Mouse (Mus musculus) liver, adult 2 months (tissue): ENCODE data around the gene Fam129a. TPM values are rescaled to one million over a fixed set of nuclear protein-coding genes. Genes with fewer than 3 reads are reported as not detected.
A peak's percentile ranks its signal among the peaks of the same experiment; 100 is the strongest.

Experiments
- DNase-seq: peaks from one replicate; pipeline ENCODE4 v3.0.0-alpha.2; 2011; ENCODE audit warnings: low read depth, low spot score; ENCODE audit errors: extremely low read depth
- H3K27ac ChIP-seq: fragments of 200-500 bp; replicated peaks from 2 replicates; pipeline ENCODE4 v1.5.1; 2012; ENCODE audit warnings: low read depth, mild to moderate bottlenecking, control low read depth, inconsistent platforms, low read length; ENCODE audit not compliant: insufficient read depth
- H3K27me3 ChIP-seq: fragments of 200-500 bp; 2 replicates; pipeline ENCODE4 v1.6.1; 2012; ENCODE audit warnings: mild to moderate bottlenecking, moderate library complexity, low read length, inconsistent platforms; ENCODE audit not compliant: control insufficient read depth, insufficient read depth
- H3K36me3 ChIP-seq: fragments of 200-500 bp; 2 replicates; pipeline ENCODE4 v1.6.1; 2012; ENCODE audit warnings: low read length, inconsistent platforms; ENCODE audit not compliant: control insufficient read depth, insufficient read depth
- H3K4me1 ChIP-seq: fragments of 200-500 bp; 2 replicates; pipeline ENCODE4 v1.6.1; 2011; ENCODE audit warnings: low read length; ENCODE audit not compliant: control insufficient read depth, insufficient read depth
- H3K4me3 ChIP-seq: fragments of 200-500 bp; 2 replicates; pipeline ENCODE4 v1.5.1; 2011; ENCODE audit warnings: low read depth, mild to moderate bottlenecking, control low read depth, low read length, moderate library complexity; ENCODE audit not compliant: insufficient read depth
- H3K79me2 ChIP-seq: fragments of 200-500 bp; 2 replicates; pipeline ENCODE4 v1.6.1; 2012; ENCODE audit warnings: inconsistent platforms, mild to moderate bottlenecking, low read length, moderate library complexity; ENCODE audit not compliant: control insufficient read depth, insufficient read depth
- H3K9ac ChIP-seq: fragments of 200-500 bp; 2 replicates; pipeline ENCODE4 v1.6.1; 2012; ENCODE audit warnings: low read depth, mild to moderate bottlenecking, control low read depth, inconsistent platforms, low read length
- CTCF ChIP-seq: fragments of 200-500 bp; IDR thresholded peaks from 2 replicates; pipeline ENCODE4 v1.5.1; 2011; ENCODE audit warnings: low read depth, low read length, control low read depth
- POLR2A ChIP-seq: fragments of 200-500 bp; IDR thresholded peaks from 2 replicates; pipeline ENCODE4 v1.6.1; 2011; ENCODE audit warnings: low read length, control low read depth; ENCODE audit not compliant: insufficient read depth; ENCODE audit errors: extremely low read depth
- WGBS: fragments of 180-500 bp; shearing (Covaris S2); methylation state at CpG from one replicate; pipeline ENCODE4 v1.1.7; 2018; 5-methylcytosine and 5-hydroxymethylcytosine counted together
- polyA plus RNA-seq: library from polyadenylated mRNA; depleted of rRNA; stranded (reverse); fragments of >200 nt; gene quantifications from 2 replicates; pipeline ENCODE4 v1.2.3, GENCODE M21; 2012
- total RNA-seq: library from RNA; depleted of rRNA; stranded (reverse); fragments of >200 nt; gene quantifications from 2 replicates; pipeline ENCODE4 v1.2.3, GENCODE M21; 2014

Fam129a gene
- total and polyA plus RNA-seq, 2 experiments: 0.61 to 3.1 TPM

- Histone ChIP-seq H3K27ac (no peak overlapping the region), H3K4me3 (peak overlapping the region; percentile 86), H3K79me2 (peaks cover 10% of the 10 kb centered on the region; the same call in 1 of the 2 replicates), H3K36me3 (peaks cover 6% of the 10 kb centered on the region), H3K27me3 (no peaks in the 10 kb centered on the region), H3K9ac (peak overlapping the region; percentile 35; the same call in 1 of the 2 replicates), H3K4me1 (peaks cover 7% of the 10 kb centered on the region)
- 9% methylated on average over 1 of the region's 1 CpGs for WGBS
- no peak for DNase-seq
- TF ChIP-seq CTCF: no peak
- TF ChIP-seq POLR2A: no peak
Measured at GRCm38 (mm10) chr1:151756425-151756728, 185.4 kb downstream of the Fam129a start.

DNA sequence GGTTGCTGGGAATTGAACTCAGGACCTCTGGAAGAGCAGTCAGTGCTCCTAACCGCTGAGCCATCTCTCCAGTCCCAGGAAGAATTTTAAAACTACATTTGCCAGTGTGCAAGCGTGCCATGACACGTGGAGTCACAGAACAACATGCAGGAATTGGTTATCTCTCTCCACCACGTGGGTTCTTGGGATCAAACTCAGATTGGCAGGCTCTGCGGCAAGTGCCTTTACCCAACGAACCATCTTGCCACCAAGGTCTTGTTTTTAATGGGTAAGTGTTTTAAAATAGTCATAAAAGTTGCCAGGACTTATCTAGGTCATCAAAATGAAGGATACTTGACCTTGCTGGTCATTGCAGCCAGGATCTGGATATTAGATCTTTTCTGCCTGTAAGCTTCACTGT lies 187.3 kb downstream of the Fam129a start:
- Histone ChIP-seq H3K27me3 (no peaks in the 10 kb centered on the region), H3K79me2 (peaks cover 10% of the 10 kb centered on the region; the same call in 1 of the 2 replicates), H3K27ac (no peak overlapping the region), H3K36me3 (peaks cover 11% of the 10 kb centered on the region), H3K9ac (no peak overlapping the region), H3K4me1 (peaks cover 4% of the 10 kb centered on the region), H3K4me3 (no peak overlapping the region)
- TF ChIP-seq POLR2A (no peak), CTCF (no peak)
- WGBS: 88% methylated on average over 6 of the region's 6 CpGs
- DNase-seq: peak; percentile 24

DNA sequence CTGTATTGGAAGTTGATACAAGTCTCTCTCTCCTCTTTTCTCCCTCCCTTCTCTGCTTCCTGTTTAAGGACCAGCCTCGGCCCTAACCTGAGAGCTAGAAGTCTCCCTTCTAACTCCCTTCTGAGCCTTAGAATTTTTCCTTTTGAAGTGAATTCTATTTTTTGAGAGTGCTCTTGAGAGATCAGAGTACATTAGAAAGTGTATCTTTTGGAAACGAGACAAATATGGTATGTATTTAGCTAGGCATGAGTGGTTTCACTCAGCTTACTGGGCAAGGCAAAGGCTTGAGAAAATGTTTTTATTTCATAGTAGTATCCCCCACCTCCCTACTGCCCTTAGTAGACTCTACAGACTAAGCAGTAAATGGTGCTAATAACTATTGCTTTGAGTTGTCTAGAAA lies 188.0 kb downstream of the Fam129a start:
- Histone ChIP-seq H3K36me3 (peaks cover 11% of the 10 kb centered on the region), H3K27ac (no peak overlapping the region), H3K4me1 (peaks cover 4% of the 10 kb centered on the region), H3K4me3 (no peak overlapping the region), H3K27me3 (no peaks in the 10 kb centered on the region), H3K79me2 (peaks cover 10% of the 10 kb centered on the region; the same call in 1 of the 2 replicates), H3K9ac (no peak overlapping the region)
- no peak for DNase-seq
- WGBS: 70% methylated on average over 2 of the region's 2 CpGs
- no peak for TF ChIP-seq POLR2A
- TF ChIP-seq CTCF: no peak

- Histone ChIP-seq H3K9ac (no peak overlapping the region), H3K27ac (no peak overlapping the region), H3K27me3 (no peaks in the 10 kb centered on the region), H3K79me2 (peaks cover 3% of the 10 kb centered on the region; the same call in 1 of the 2 replicates), H3K4me1 (no peaks in the 10 kb centered on the region; the same call in none of the 2 replicates), H3K36me3 (peaks cover 16% of the 10 kb centered on the region), H3K4me3 (no peak overlapping the region)
- DNase-seq: no peak
- whole genome bisulfite sequencing: 71% methylated on average over 3 of the region's 3 CpGs
- TF ChIP-seq POLR2A (no peak), CTCF (no peak)
Measured at GRCm38 (mm10) chr1:151764236-151764635, 193.2 kb downstream of the Fam129a start.

GRCm38 (mm10) chr1:151766166-151766565 lies 195.2 kb downstream of the Fam129a start:
- no peaks in the 10 kb centered on the region; the same call in none of the 2 replicates for H3K4me1 ChIP-seq
- no peak for TF ChIP-seq POLR2A
- no peak for TF ChIP-seq CTCF
- no peak for DNase-seq
- 66% methylated on average over 2 of the region's 2 CpGs for WGBS
- no peak overlapping the region for H3K4me3 ChIP-seq
- no peak overlapping the region for H3K9ac ChIP-seq
- H3K36me3 ChIP-seq: peaks cover 16% of the 10 kb centered on the region
- H3K79me2 ChIP-seq: peaks cover 6% of the 10 kb centered on the region; the same call in 1 of the 2 replicates
- no peak overlapping the region for H3K27ac ChIP-seq
- H3K27me3 ChIP-seq: no peaks in the 10 kb centered on the region

DNA sequence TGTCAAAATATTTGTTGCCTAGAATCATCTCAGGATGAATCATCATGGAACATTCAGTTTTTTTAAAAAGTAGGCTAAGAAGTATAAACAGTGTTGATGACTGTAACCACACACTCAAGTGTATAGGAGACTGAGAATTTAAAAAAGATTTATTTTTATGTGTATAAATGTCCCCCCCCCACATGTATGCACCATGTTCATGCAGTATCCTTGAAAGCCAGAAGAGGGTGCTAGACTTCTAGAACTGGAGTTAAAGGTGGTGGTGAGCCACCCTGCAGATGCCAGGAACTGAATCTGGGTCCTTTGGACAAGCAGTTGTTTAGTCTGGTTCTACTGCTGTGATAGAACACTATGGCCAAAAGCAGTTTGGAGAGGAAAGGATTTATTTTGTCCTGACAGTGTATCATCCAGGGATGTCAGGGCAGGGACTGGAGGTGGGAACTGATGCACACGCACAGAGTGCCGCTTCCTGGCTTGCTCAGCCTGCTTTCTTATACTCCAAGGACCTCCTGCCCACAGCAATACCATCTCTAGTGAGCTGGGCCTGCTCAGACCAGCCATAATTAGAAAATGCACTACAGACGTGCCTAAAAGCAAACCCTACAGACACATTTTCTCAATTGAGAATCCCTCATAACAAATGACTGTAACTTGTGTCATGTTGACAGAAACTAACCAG lies 196.1 kb downstream of the Fam129a start:
- Histone ChIP-seq H3K27me3 (no peaks in the 10 kb centered on the region), H3K27ac (no peak overlapping the region), H3K36me3 (peaks cover 15% of the 10 kb centered on the region), H3K79me2 (peaks cover 6% of the 10 kb centered on the region; the same call in 1 of the 2 replicates), H3K4me1 (no peaks in the 10 kb centered on the region; the same call in none of the 2 replicates), H3K9ac (no peak overlapping the region), H3K4me3 (no peak overlapping the region)
- 94% methylated on average over 3 of the region's 3 CpGs for WGBS
- no peak for TF ChIP-seq CTCF
- no peak for TF ChIP-seq POLR2A
- no peak for DNase-seq
